Mouse (Mus musculus) MEL (cell line): Measurements from ENCODE around the gene Crat.

ENCODE experiments used
- CTCF ChIP-seq, 3 experiments: IDR thresholded peaks in 2 of 3; conservative IDR thresholded peaks in 1 of 3; 2 replicates each; pipeline ENCODE4 v1.5.1; 2011 to 2012; ENCODE audit warnings: low read length in 3 of 3, low read depth in 2 of 3, mild to moderate bottlenecking in 2 of 3, improper control_type of control experiment in 1 of 3, inconsistent platforms in 1 of 3, mixed read lengths in 1 of 3, moderate library complexity in 1 of 3; ENCODE audit not compliant: control insufficient read depth in 1 of 3, insufficient read depth in 1 of 3, poor library complexity in 1 of 3, severe bottlenecking in 1 of 3
- E2F4 ChIP-seq: IDR thresholded peaks from 2 replicates; pipeline ENCODE4 v1.6.1; 2011; ENCODE audit warnings: low read depth, low read length, improper control_type of control experiment, borderline replicate concordance
- MAZ ChIP-seq: IDR thresholded peaks from 2 replicates; pipeline ENCODE4 v1.6.1; 2012; ENCODE audit warnings: low read depth, mild to moderate bottlenecking, inconsistent platforms, low read length, improper control_type of control experiment
- MYB ChIP-seq: IDR thresholded peaks from 2 replicates; pipeline ENCODE4 v1.6.1; 2011; ENCODE audit warnings: mild to moderate bottlenecking, low read depth, low read length, improper control_type of control experiment
- POLR2A ChIP-seq, 2 experiments: IDR thresholded peaks; 2 replicates each; pipeline ENCODE4 v1.6.1; 2011 to 2012; ENCODE audit warnings: low read length in 2 of 2, mild to moderate bottlenecking in 2 of 2, control low read depth in 1 of 2, improper control_type of control experiment in 1 of 2, low read depth in 1 of 2, moderate library complexity in 1 of 2; ENCODE audit not compliant: control insufficient read depth in 1 of 2, insufficient read depth in 1 of 2, poor library complexity in 1 of 2
- POLR2AphosphoS2 ChIP-seq: IDR thresholded peaks from 2 replicates; pipeline ENCODE4 v1.6.1; 2011; ENCODE audit warnings: low read length, improper control_type of control experiment
- RCOR1 ChIP-seq: IDR thresholded peaks from 2 replicates; pipeline ENCODE4 v1.6.1; 2012; ENCODE audit warnings: low read depth, mild to moderate bottlenecking, inconsistent platforms, low read length, improper control_type of control experiment
- USF2 ChIP-seq, 2 experiments: IDR thresholded peaks; 2 replicates each; pipeline ENCODE4 v1.6.1; 2011 to 2012; ENCODE audit warnings: improper control_type of control experiment in 2 of 2, low read length in 2 of 2, borderline replicate concordance in 1 of 2, inconsistent platforms in 1 of 2, low read depth in 1 of 2, mild to moderate bottlenecking in 1 of 2; ENCODE audit not compliant: insufficient read depth in 1 of 2
- ZKSCAN1 ChIP-seq: IDR thresholded peaks from 2 replicates; pipeline ENCODE4 v1.6.1; 2012; ENCODE audit warnings: low read depth, mild to moderate bottlenecking, inconsistent platforms, low read length, improper control_type of control experiment, moderate library complexity
- ZNF384 ChIP-seq: IDR thresholded peaks from 2 replicates; pipeline ENCODE4 v1.6.1; 2012; ENCODE audit warnings: low read depth, mild to moderate bottlenecking, inconsistent platforms, low read length, improper control_type of control experiment

DNA sequence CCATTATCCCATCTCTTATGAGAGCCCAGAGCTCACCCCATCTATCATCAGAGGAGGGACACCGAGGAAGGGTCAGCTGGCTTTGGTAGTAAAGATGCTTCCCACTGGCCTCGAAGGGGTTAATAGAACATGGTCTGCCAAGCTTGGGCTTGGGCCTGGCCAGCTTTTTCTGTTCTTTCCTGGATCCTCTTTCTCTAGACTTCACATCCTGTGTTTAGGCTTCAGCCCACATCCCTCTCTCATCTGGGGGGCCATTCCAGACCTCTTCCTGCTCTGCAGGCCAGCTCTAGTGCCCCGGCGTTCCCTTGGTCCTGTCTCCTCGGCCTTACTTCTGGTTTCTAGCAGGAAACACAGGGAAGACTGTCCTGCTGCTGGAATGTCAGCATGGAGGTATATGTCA, 28.4 kb upstream of the Crat start:
- no peak for TF ChIP-seq E2F4
- no peak for TF ChIP-seq MAZ
- TF ChIP-seq CTCF (IDR thresholded peaks at IDR 0.05 in 2 of 3, conservative IDR thresholded peaks at IDR 0.05 in 1 of 3; ENCODE audit: control insufficient read depth in 1 of 3, insufficient read depth in 1 of 3, low read depth in 2 of 3, low read length in 3 of 3, poor library complexity in 1 of 3, severe bottlenecking in 1 of 3): no peak
- no peak for TF ChIP-seq POLR2A (IDR thresholded peaks at IDR 0.05; ENCODE audit: control insufficient read depth in 1 of 2, insufficient read depth in 1 of 2, low read depth in 1 of 2, low read length in 2 of 2, poor library complexity in 1 of 2)
- no peak for TF ChIP-seq USF2 (IDR thresholded peaks at IDR 0.05; ENCODE audit: borderline replicate concordance in 1 of 2, insufficient read depth in 1 of 2, low read depth in 1 of 2, low read length in 2 of 2)
- TF ChIP-seq ZNF384: no peak
- TF ChIP-seq ZKSCAN1: no peak
- no peak for TF ChIP-seq MYB
- TF ChIP-seq RCOR1: no peak
- TF ChIP-seq POLR2AphosphoS2: no peak
